Mouse (Mus musculus): ENCODE data around the gene Tbrg4. TPM values are rescaled to one million over a fixed set of nuclear protein-coding genes. Genes with fewer than 3 reads are reported as not detected.

Tbrg4 gene
- 15.7 TPM for polyA plus RNA-seq (2017; shearing (Covaris generic))

GRCm38 (mm10) chr11:6625478-6626387 is at the start of gene Tbrg4:
TSS of gene Tbrg4 (minus strand) at chr11:6626067.

GRCm38 (mm10) chr11:6658271-6658670 is 32.4 kb upstream of the Tbrg4 start, which contains the start of gene Ramp3:
TSS of gene Ramp3 (plus strand) at chr11:6658521.

DNA sequence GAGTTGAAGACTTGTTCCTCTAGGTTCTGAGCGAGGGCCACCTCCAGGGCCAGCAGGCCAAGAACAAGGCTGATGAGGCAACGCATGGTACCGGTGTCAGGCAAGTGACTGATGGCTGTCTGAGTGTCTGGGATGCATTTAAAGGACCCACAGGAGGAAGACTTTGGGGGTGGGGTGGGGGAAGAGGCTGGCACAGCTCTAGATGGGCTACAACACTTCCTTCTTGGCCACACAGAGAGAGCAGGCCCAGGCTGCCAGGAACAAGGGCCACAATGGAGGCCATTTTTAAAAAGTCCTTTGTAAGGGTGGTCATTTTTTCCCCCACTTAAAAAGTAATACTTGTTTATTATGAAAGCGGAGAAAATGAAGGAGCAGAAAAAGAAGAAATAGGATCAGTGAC is 12.7 kb upstream of the Tbrg4 start, which contains the start of gene Wap:
Gene Wap (minus strand): TSS at position 101 of the 400 bp plus-strand sequence.

GRCm38 (mm10) chr11:6605491-6606399 is 20.1 kb downstream of the Tbrg4 start, which contains the start of gene Nacad:
TSS of gene Nacad (minus strand) at chr11:6606053.

Other genes with a start within 250 kb of the Tbrg4 start
- gene Zmiz2, start 237.0 kb downstream of the Tbrg4 start, polyA plus RNA-seq (2017; shearing (Covaris generic)) = 27.3 TPM
- 5,075 TPM for gene Ppia, start 210.6 kb downstream of the Tbrg4 start, polyA plus RNA-seq (2017; shearing (Covaris generic))
- gene H2afv, start 181.6 kb downstream of the Tbrg4 start, polyA plus RNA-seq (2017; shearing (Covaris generic)) = 118 TPM
- 8.4 TPM for gene Purb, start 150.2 kb downstream of the Tbrg4 start, polyA plus RNA-seq (2017; shearing (Covaris generic))
- 194 TPM for gene Myo1g, start 105.1 kb downstream of the Tbrg4 start, polyA plus RNA-seq (2017; shearing (Covaris generic))
- 377 TPM for gene Ccm2, start 79.2 kb downstream of the Tbrg4 start, polyA plus RNA-seq (2017; shearing (Covaris generic))
- 1.6 TPM for gene Nacad, start 20.0 kb downstream of the Tbrg4 start, polyA plus RNA-seq (2017; shearing (Covaris generic))
- gene Wap, start 12.6 kb upstream of the Tbrg4 start, polyA plus RNA-seq (2017; shearing (Covaris generic)) = not detected
- gene Ramp3, start 32.5 kb upstream of the Tbrg4 start, polyA plus RNA-seq (2017; shearing (Covaris generic)) = 11.7 TPM
- not detected for gene Gm11983, start 211.6 kb upstream of the Tbrg4 start, polyA plus RNA-seq (2017; shearing (Covaris generic))

Measured in CD4-positive, CD25-positive, alpha-beta regulatory T cell, adult 9 weeks (primary cell).